Mouse (Mus musculus) heart, adult 2 months (tissue): Measurements from ENCODE around the gene Pam.

Experiments
- CTCF ChIP-seq: fragments of 200-600 bp; IDR thresholded peaks from 2 replicates; pipeline ENCODE4 v1.8.1; 2022; ENCODE audit warnings: antibody characterized with exemption, mild to moderate bottlenecking, moderate library complexity
- POLR2A ChIP-seq: fragments of 200-500 bp; IDR thresholded peaks from 2 replicates; pipeline ENCODE4 v1.6.1; 2011; ENCODE audit warnings: mild to moderate bottlenecking, low read depth, low read length, control low read depth; ENCODE audit not compliant: insufficient read depth

DNA sequence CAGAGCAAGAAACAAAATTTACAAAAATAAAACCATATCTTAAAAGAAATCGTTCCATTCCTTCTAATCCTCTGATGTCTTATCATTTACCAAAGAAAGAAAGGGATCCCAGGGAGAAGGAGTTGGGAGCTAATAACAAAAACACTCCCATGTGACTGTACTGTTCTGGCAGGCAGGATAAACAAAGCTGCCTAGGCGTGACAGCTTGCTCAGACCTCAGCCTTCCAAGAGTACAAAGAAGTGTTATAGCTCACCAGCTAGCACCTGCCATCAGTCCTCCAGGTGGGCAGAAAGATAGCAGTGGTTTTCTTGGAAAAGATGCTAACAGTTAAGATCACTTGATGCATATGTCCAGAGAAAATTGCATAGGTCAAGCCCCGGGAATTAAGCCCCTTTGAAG is 157.4 kb downstream of the Pam start:
- TF ChIP-seq CTCF (no peak), POLR2A (no peak)
